Mouse (Mus musculus): ENCODE results near the gene Met.

GRCm38 (mm10) chr6:17459561-17459960 is 4.0 kb upstream of the Met start:
- TF ChIP-seq CTCF (IDR thresholded peaks at IDR 0.05) (no peak), POLR2A (IDR thresholded peaks at IDR 0.05; ENCODE audit: insufficient read depth, low read depth, low read length) (no peak), EP300 (IDR thresholded peaks at IDR 0.05; ENCODE audit: insufficient read depth, low read depth, low read length) (no peak)

Data from heart, adult 2 months (tissue).